Mouse (Mus musculus) heart, embryonic 12.5 days (tissue): Measurements from ENCODE around the gene Cfap221. TPM values are rescaled to one million over a fixed set of nuclear protein-coding genes. Genes with fewer than 3 reads are reported as not detected.

Experiments used
- ATAC-seq: fragments of 200-750 bp; cut with Nextera tagmentation; 2 replicates; pipeline ENCODE4 v1.8.0; 2017; ENCODE audit warnings: moderate TSS enrichment, moderate library complexity; ENCODE audit not compliant: insufficient number of reproducible peaks, low FRiP score
- H3K27ac ChIP-seq: fragments of 300-500 bp; sonication (generic); 2 replicates; pipeline ENCODE4 v1.5.1; 2016; ENCODE audit warnings: mild to moderate bottlenecking, moderate library complexity; ENCODE audit not compliant: poor library complexity, severe bottlenecking
- H3K27me3 ChIP-seq: fragments of 300-500 bp; sonication (generic); replicated peaks from 2 replicates; pipeline ENCODE4 v1.6.1; 2016; ENCODE audit warnings: mild to moderate bottlenecking, moderate library complexity
- H3K36me3 ChIP-seq: fragments of 300-500 bp; sonication (generic); 2 replicates; pipeline ENCODE4 v1.6.1; 2016; ENCODE audit warnings: mild to moderate bottlenecking, moderate library complexity
- H3K4me1 ChIP-seq: fragments of 300-500 bp; sonication (generic); replicated peaks from 2 replicates; pipeline ENCODE4 v1.6.1; 2016; ENCODE audit warnings: mild to moderate bottlenecking
- H3K4me2 ChIP-seq: fragments of 300-500 bp; sonication (generic); 2 replicates; pipeline ENCODE4 v1.6.1; 2016; ENCODE audit warnings: mild to moderate bottlenecking, moderate library complexity
- H3K4me3 ChIP-seq: fragments of 300-500 bp; sonication (generic); 2 replicates; pipeline ENCODE4 v1.5.1; 2016; ENCODE audit warnings: mild to moderate bottlenecking
- H3K9ac ChIP-seq: fragments of 300-500 bp; sonication (generic); 2 replicates; pipeline ENCODE4 v1.6.1; 2016; ENCODE audit warnings: mild to moderate bottlenecking, moderate library complexity
- H3K9me3 ChIP-seq: fragments of 300-500 bp; sonication (generic); replicated peaks from 2 replicates; pipeline ENCODE4 v1.6.1; 2016; ENCODE audit warnings: mild to moderate bottlenecking, moderate library complexity
- WGBS: fragments of 180-500 bp; shearing (Covaris S2); methylation state at CpG from one replicate; pipeline ENCODE4 v1.1.7; 2016; 5-methylcytosine and 5-hydroxymethylcytosine counted together
- polyA plus RNA-seq: library from polyadenylated mRNA; unstranded; fragments of >200 nt; fragmentation: Nextera tagmentation; extraction: Ambion mirVana; gene quantifications from 2 replicates; pipeline ENCODE4 v1.2.1, GENCODE M21; 2016

Gene Cfap221
- polyA plus RNA-seq, 1 experiment from 2014 or later = not detected

DNA sequence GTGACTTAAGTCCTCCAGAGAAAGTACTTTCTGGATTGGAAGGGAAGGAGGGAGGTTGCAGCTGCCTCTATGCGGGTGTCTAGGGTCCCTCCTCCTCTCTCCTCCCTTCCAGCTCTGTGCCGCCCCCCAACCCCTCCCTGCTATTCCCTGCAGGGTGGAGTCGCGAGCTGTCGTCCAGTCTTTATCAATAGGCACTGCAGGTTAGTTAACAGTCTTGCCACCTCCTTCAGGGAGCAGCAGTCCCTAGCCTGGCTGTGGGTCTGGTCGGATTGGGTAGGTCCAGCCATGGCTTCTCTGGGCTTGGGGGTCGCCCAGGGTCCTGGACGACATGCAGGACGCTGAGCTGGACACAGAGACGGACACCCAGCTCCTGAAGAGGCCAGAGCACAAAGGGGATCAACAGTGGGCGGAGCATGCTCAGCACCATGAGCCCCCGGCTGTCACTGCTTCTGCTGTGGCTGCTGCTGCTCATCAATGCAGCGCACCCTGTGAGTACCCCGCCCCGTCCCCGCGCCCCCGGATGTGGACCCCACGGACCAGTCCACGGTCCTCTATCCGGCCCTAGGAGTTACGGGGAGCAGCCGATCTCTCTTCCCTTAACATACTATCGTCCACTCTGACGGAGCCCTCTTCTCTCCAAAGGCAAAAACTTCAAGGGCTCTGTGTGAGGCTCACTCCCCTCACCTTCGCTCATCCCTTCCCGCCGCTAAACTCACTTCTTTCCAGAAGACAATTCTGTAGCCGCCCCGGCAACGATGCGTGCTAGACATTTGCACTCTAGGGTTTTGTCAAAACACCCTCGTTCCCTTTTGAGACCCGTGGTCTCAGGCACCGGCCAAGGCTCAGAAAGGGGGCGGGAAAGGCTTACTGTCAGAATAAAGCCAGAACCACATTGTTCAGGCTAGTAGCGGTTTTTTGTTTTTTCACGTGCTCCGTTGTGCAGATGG lies 10.1 kb upstream of the Cfap221 start, which contains the start of gene Sctr:
Sctr (plus strand) TSS at position 51 of the 947 bp plus-strand sequence.
- H3K27ac ChIP-seq = no peak within 1 kb of the TSS
- no peaks in the 10 kb centered on the region for H3K9me3 ChIP-seq
- H3K9ac ChIP-seq = peak within 1 kb of the TSS; percentile 46
- H3K27me3 ChIP-seq = peaks cover 38% of the 10 kb centered on the region
- 1% methylated on average over 39 of the region's 39 CpGs for WGBS
- no peaks in the 10 kb centered on the region for H3K36me3 ChIP-seq
- peak within 1 kb of the TSS; percentile 78 for H3K4me2 ChIP-seq
- peak within 1 kb of the TSS; percentile 43 for H3K4me3 ChIP-seq
- H3K4me1 ChIP-seq = peaks cover 17% of the 10 kb centered on the region
- ATAC-seq = peak; percentile 55; the same call in 1 of the 2 replicates

- no peak overlapping the region for H3K9ac ChIP-seq
- 27% methylated on average over 5 of the region's 5 CpGs for WGBS
- H3K27ac ChIP-seq = no peak overlapping the region
- ATAC-seq = no peak; the same call in 1 of the 2 replicates
- H3K4me2 ChIP-seq = peak overlapping the region; percentile 82
- H3K27me3 ChIP-seq = no peaks in the 10 kb centered on the region
- H3K4me1 ChIP-seq = no peaks in the 10 kb centered on the region; the same call in 1 of the 2 replicates
- peak overlapping the region; percentile 52 for H3K4me3 ChIP-seq
- no peaks in the 10 kb centered on the region for H3K36me3 ChIP-seq
- H3K9me3 ChIP-seq = peaks cover 3% of the 10 kb centered on the region; the same call in 1 of the 2 replicates
These were observed 610 bp upstream of the Cfap221 start for GRCm38 (mm10) chr1:119997644-119998043.

- no peak overlapping the region for H3K4me3 ChIP-seq
- H3K27ac ChIP-seq = no peak overlapping the region
- no peaks in the 10 kb centered on the region for H3K4me1 ChIP-seq
- H3K9me3 ChIP-seq = peaks cover 10% of the 10 kb centered on the region
- WGBS = 84% methylated on average over 5 of the region's 5 CpGs
- H3K4me2 ChIP-seq = no peak overlapping the region
- H3K36me3 ChIP-seq = no peaks in the 10 kb centered on the region
- no peaks in the 10 kb centered on the region for H3K27me3 ChIP-seq
- no peak overlapping the region for H3K9ac ChIP-seq
- no peak for ATAC-seq
These were observed 10.5 kb downstream of the Cfap221 start for GRCm38 (mm10) chr1:119986555-119986954.

- Histone ChIP-seq H3K9me3 (no peaks in the 10 kb centered on the region), H3K36me3 (no peaks in the 10 kb centered on the region), H3K4me3 (no peak overlapping the region), H3K9ac (no peak overlapping the region), H3K27ac (no peak overlapping the region), H3K27me3 (no peaks in the 10 kb centered on the region), H3K4me2 (no peak overlapping the region), H3K4me1 (no peaks in the 10 kb centered on the region)
- ATAC-seq = no peak
- 76% methylated on average over 4 of the region's 4 CpGs for WGBS
These were observed 21.9 kb downstream of the Cfap221 start for GRCm38 (mm10) chr1:119975141-119975540.

- Histone ChIP-seq H3K4me2 (no peak overlapping the region), H3K36me3 (no peaks in the 10 kb centered on the region), H3K27ac (no peak overlapping the region), H3K4me1 (no peaks in the 10 kb centered on the region), H3K27me3 (no peaks in the 10 kb centered on the region), H3K9ac (no peak overlapping the region), H3K9me3 (no peaks in the 10 kb centered on the region), H3K4me3 (no peak overlapping the region)
- WGBS = 30% methylated on average over 4 of the region's 4 CpGs
- ATAC-seq = no peak
These were observed 23.9 kb downstream of the Cfap221 start for GRCm38 (mm10) chr1:119973117-119973516.

GRCm38 (mm10) chr1:119965804-119966514 lies 31.1 kb downstream of the Cfap221 start:
- ATAC-seq = no peak
- 23% methylated on average over 12 of the region's 12 CpGs for WGBS
- no peaks in the 10 kb centered on the region for H3K27me3 ChIP-seq
- no peaks in the 10 kb centered on the region for H3K36me3 ChIP-seq
- no peak overlapping the region for H3K4me2 ChIP-seq
- no peak overlapping the region for H3K27ac ChIP-seq
- H3K4me3 ChIP-seq = no peak overlapping the region
- H3K4me1 ChIP-seq = no peaks in the 10 kb centered on the region
- 0 out of 2 replicates have a peak, but pooled peaks cover 3% of the 10 kb centered on the region for H3K9me3 ChIP-seq
- H3K9ac ChIP-seq = no peak overlapping the region

GRCm38 (mm10) chr1:119959920-119960319 lies 37.1 kb downstream of the Cfap221 start:
- no peak overlapping the region for H3K27ac ChIP-seq
- no peaks in the 10 kb centered on the region for H3K4me1 ChIP-seq
- no peak overlapping the region for H3K9ac ChIP-seq
- H3K27me3 ChIP-seq = no peaks in the 10 kb centered on the region
- WGBS = 52% methylated on average over 7 of the region's 7 CpGs
- no peak for ATAC-seq
- no peak overlapping the region for H3K4me2 ChIP-seq
- no peak overlapping the region for H3K4me3 ChIP-seq
- no peaks in the 10 kb centered on the region for H3K36me3 ChIP-seq
- H3K9me3 ChIP-seq = 0 out of 2 replicates have a peak, but pooled peaks cover 3% of the 10 kb centered on the region

DNA sequence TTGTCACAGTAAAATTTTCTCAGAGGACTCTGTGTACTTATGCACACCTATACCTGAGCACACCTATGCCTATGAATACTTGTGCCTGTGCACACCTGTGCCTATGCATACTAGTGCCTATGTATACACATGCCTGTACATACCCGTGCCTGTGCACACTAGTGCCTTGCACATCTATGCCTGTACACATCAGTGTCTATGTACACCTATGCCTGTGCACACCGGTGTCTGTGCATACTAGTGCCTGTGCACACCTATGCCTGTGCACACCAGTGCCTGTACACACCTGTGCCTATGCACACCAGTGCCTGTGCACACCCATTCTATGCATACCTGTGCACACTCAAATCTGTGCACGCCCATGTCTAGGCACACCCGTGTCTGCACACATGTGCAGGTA lies 37.6 kb downstream of the Cfap221 start:
- Histone ChIP-seq H3K4me1 (no peaks in the 10 kb centered on the region), H3K27ac (no peak overlapping the region), H3K9ac (no peak overlapping the region), H3K4me3 (no peak overlapping the region), H3K4me2 (no peak overlapping the region), H3K36me3 (no peaks in the 10 kb centered on the region), H3K27me3 (no peaks in the 10 kb centered on the region), H3K9me3 (0 out of 2 replicates have a peak, but pooled peaks cover 3% of the 10 kb centered on the region)
- 86% methylated on average over 4 of the region's 4 CpGs for WGBS
- 0 out of 2 replicates have a peak, but pooled peaks have one; percentile 11 for ATAC-seq

DNA sequence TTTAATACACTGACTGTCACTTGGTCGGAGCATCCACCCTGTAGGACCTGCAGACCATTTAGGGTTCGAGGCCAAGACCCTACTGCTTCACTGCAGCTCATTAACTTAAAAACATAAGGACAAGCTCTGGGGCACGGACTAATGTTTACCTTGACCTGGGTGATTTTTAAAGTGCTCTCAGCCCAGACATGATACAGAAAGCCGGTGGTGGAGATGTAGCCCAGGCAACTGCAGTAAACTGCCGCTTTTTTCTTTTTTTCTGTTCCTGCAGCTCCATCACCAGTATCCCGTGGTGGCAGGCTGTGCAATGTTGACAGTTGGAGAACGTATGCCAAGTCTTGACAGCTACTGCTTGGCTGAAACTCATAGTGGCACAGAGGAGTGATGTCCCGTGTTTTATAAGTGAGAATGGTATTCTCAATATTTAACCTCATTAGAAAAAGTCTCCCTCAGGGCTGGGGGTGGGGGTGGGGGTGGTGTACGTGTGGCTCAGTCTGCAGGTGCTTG lies 39.3 kb downstream of the Cfap221 start:
- no peaks in the 10 kb centered on the region for H3K36me3 ChIP-seq
- H3K27me3 ChIP-seq = no peaks in the 10 kb centered on the region
- no peak overlapping the region for H3K27ac ChIP-seq
- H3K4me1 ChIP-seq = no peaks in the 10 kb centered on the region
- 0 out of 2 replicates have a peak, but pooled peaks cover 3% of the 10 kb centered on the region for H3K9me3 ChIP-seq
- ATAC-seq = no peak
- 57% methylated on average over 9 of the region's 9 CpGs for WGBS
- H3K4me3 ChIP-seq = no peak overlapping the region
- no peak overlapping the region for H3K9ac ChIP-seq
- H3K4me2 ChIP-seq = no peak overlapping the region

DNA sequence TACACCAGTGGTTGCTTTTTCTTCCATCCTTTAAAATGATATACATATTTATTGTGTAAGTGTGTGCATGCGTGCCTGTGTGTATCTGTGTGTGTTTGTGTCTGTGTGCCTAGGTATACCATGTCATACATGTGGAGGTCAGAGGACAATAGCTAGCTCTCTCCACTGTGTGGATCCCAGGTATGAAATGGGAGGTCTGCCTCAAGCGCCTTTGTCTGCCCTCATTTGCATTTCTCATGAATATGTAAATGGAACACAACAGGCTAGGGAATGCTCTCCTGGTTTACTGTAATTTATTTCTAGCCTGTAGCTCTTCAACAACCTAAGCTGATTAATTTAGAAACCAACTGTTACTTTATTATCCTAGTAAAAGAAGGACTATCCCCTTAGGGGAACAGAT lies 42.4 kb downstream of the Cfap221 start:
- Histone ChIP-seq H3K4me3 (no peak overlapping the region), H3K4me1 (no peaks in the 10 kb centered on the region), H3K36me3 (no peaks in the 10 kb centered on the region), H3K27ac (no peak overlapping the region), H3K9me3 (no peaks in the 10 kb centered on the region), H3K4me2 (no peak overlapping the region), H3K27me3 (no peaks in the 10 kb centered on the region), H3K9ac (no peak overlapping the region)
- ATAC-seq = no peak
- 81% methylated on average over 2 of the region's 2 CpGs for WGBS

DNA sequence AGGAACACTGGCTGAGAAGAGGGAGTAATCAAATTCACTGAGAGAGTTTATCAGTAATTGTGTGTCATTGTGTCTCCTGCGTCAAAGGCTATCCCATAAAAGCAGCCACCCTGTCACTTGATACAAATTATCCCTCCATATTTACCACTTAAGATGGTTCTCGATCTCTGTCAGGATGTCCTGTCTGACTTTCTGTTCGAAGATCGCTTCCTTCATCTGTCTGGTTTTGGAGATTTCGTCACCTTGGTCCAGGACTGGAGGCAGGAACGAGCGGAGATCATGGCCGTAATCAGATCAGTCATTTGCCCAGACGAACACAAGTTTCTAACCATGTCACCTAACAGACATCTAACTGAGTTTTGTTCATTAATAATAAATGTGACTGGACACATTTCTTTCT lies 43.6 kb downstream of the Cfap221 start:
- ATAC-seq = no peak
- Histone ChIP-seq H3K4me1 (no peaks in the 10 kb centered on the region), H3K27me3 (no peaks in the 10 kb centered on the region), H3K4me2 (no peak overlapping the region), H3K27ac (no peak overlapping the region), H3K4me3 (no peak overlapping the region), H3K36me3 (no peaks in the 10 kb centered on the region), H3K9me3 (no peaks in the 10 kb centered on the region), H3K9ac (no peak overlapping the region)
- 77% methylated on average over 9 of the region's 9 CpGs for WGBS
